Mouse (Mus musculus) erythroid progenitor cell, adult 5-6 weeks (primary cell): ENCODE measurements around the gene Foxi3. TPM values are rescaled to one million over a fixed set of nuclear protein-coding genes. Genes with fewer than 3 reads are reported as not detected.

Experiments used
- ATAC-seq: replicated peaks from 2 replicates; pipeline ENCODE4 v1.8.0; 2016; ENCODE audit warnings: moderate number of reproducible peaks, mild to moderate bottlenecking, moderate TSS enrichment, inconsistent platforms; ENCODE audit not compliant: poor library complexity, low FRiP score, severe bottlenecking
- total RNA-seq, 2 experiments: library from RNA; stranded (forward) in 1 of 2; stranded (reverse) in 1 of 2; fragments of 150-400 nt in 1 of 2; fragments of 186-747, 209-891 nt in 1 of 2; gene quantifications; 2 replicates each; pipeline versions ENCODE4 v1.2.3 to v1.2.4; 2015 to 2017; ENCODE audit warnings: low replicate concordance in 2 of 2

Gene Foxi3
- total RNA-seq, 2 experiments from 2014 or later = not detected

DNA sequence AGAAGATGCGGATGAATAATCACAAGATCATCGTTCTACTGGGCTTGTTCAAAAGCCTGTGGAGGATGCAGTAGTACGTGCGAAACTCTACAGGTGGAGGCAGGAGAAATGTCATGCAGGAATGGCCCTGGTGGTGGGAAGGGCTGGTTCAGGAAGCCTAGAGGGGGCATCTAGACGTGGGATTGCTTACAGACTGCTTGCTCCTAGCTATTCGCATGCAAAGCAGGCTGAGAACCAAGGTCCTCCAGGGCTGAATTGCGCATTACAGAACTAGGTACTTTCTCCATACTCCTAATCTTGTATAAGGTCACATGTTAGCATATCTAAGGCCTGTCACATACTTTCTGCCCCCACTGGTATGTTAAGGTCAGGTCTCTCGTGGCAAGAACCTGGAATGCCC lies 24.7 kb downstream of the Foxi3 start:
- no peak for ATAC-seq

DNA sequence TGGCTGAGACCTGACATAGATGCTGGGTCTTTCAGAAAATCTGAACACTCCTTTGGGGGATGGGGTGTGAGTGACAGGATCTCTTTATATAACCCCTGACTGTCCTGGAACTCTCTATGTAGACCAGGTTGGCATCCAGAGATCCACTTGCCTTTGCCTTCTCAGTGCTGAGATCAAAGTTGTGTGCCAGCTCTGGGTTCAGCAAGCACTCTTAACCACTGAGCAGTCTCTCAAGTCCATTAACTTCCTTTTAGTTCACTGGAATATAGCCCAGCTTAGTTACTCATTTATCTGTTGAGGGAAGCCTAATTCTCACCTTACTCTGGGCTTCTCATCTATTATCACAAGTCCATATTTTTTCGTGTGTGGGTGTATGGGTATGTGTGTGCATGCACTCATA lies 26.1 kb downstream of the Foxi3 start:
- no peak for ATAC-seq

DNA sequence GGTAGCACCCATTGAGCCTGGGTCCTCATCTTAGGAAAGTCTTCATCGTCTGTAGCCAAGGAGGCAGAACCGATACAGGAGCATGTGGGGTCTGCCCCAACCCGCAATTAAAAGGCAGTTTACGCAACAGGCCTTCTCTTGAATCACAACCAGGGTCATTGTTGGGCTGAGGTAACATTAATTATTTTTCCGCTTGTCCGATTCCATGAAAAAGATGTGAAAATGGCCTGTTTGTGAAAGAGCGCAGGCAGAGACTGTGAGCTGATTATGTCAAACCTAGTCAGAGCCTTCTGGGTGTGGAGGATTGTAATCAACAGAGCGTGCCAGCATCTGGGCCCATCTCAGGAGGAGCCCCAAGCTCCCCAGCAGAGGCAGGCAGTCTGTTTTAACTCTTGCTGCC lies 30.4 kb downstream of the Foxi3 start:
- ATAC-seq = no peak

DNA sequence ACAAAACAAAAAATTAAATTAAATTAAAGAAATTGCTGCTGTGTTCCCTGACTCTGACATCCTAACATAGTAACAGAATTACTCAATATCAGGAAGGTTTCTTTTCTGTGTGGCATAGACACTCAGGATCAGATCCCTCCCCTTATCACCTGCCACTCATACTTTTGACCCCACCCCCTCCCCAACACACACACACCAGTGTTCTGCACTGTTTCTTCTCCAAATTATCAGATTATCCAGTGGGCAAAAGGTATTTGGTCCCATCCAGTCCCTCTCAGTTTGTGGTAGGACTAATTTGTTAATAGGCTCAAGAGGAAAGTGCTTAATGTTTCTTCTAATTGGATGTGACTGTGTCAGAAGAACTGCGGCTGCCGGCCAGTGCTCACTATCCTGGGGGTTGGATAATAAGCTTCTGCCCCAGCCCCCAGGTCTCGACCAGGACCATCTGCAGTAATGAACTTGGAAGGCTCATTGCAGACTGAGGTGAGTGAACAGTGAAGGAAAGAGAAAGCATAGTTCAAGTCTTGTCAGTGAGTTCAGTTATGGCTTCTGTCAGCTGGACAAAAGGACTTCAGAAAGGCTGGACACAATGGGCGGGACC lies 39.9 kb downstream of the Foxi3 start:
- ATAC-seq = no peak

DNA sequence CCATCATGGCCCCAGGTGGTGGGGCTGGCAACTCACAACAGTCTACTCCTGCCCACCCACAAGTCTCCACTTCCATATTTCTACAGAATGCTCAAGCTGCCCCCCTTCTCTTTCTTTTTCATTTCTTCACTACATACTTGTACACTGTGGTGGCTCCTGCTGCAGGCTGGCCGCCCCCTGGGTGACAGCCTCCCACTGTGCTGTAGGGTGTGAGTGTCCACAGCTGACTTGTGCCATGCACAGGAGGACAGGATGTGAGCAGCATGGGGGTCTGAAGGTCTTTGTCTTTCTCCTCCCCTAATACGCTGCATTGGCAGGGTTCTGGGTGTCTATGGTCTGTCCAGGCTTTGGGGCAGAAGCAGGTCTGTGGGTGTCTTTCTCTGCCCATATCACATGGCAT lies 46.3 kb downstream of the Foxi3 start:
- ATAC-seq = no peak

DNA sequence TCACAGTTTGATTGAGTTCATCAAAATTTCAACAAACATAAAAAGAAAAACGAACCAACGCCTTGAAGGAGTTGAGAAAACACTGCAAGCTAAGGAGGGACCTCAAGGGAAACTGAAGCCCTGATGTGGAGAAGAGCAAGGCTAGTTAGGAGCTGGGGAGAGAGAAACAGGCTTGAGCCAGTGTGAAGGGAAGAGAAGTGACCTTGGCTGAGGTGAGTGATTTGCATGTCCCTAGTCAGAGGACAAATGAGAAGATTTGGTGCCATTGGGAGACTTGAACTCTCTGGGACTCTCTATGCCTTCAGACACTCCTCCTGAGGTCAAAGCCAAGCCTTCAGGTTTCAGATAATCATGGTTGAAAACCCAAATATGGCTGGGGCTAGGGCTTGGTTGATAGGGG lies 47.8 kb downstream of the Foxi3 start:
- ATAC-seq = no peak

Other genes starting within 250 kb of the Foxi3 start
- gene Rpia, start 164.3 kb upstream of the Foxi3 start, total RNA-seq (2015; ENCODE audit: low replicate concordance) = 51.9 and 59.1 TPM in 2 replicates
- 65.7 and 70.3 TPM in 2 replicates for gene Rpia, start 164.3 kb upstream of the Foxi3 start, total RNA-seq (2017; ENCODE audit: low replicate concordance)
- gene Eif2ak3, start 112.0 kb upstream of the Foxi3 start, total RNA-seq (2015; ENCODE audit: low replicate concordance) = 5.8 and 29.8 TPM in 2 replicates
- gene Eif2ak3, start 112.0 kb upstream of the Foxi3 start, total RNA-seq (2017; ENCODE audit: low replicate concordance) = 9.4 and 12.6 TPM in 2 replicates
- gene Tex37, start 37.6 kb upstream of the Foxi3 start, total RNA-seq (2015; ENCODE audit: low replicate concordance) = not detected in 2 replicates
- gene Tex37, start 37.6 kb upstream of the Foxi3 start, total RNA-seq (2017; ENCODE audit: low replicate concordance) = not detected in 2 replicates
- not detected in 2 replicates for gene Thnsl2, start 187.9 kb downstream of the Foxi3 start, total RNA-seq (2015; ENCODE audit: low replicate concordance)
- not detected in 2 replicates for gene Thnsl2, start 187.9 kb downstream of the Foxi3 start, total RNA-seq (2017; ENCODE audit: low replicate concordance)
- gene Fabp1, start 243.3 kb downstream of the Foxi3 start, total RNA-seq (2015; ENCODE audit: low replicate concordance) = not detected in 2 replicates
- gene Fabp1, start 243.3 kb downstream of the Foxi3 start, total RNA-seq (2017; ENCODE audit: low replicate concordance) = not detected in 2 replicates